Mouse (Mus musculus): ENCODE measurements at regions not wholly inside any gene's neighbourhood (a gene's known extent, or its start where the extent isn't known, plus 50 kb on each side); places are given as distances from the start of the nearest gene placed in this dataset.
A peak's percentile ranks its signal among the peaks of the same experiment; 100 is the strongest.

DNA sequence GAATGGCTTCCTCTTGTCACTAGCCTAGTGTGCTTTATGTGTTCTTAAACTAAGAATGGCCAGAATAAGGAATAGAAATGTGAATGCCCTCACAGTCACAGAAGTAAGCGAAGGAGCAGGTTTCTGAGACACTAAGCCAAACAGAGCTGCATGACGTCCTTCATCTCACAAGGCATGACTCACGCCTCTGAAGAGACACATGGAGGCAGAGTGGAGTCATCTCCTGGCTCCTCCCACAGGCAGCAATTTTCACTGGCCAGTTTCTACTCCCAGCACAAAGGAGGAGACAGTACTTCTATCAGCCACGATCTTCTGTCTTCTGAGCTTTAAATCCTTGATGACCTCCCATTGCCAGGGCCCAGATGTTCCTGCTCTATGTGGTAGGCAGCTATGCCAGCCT, 291.3 kb upstream of the Rnf32 start:
- no peak for DNase-seq

DNA sequence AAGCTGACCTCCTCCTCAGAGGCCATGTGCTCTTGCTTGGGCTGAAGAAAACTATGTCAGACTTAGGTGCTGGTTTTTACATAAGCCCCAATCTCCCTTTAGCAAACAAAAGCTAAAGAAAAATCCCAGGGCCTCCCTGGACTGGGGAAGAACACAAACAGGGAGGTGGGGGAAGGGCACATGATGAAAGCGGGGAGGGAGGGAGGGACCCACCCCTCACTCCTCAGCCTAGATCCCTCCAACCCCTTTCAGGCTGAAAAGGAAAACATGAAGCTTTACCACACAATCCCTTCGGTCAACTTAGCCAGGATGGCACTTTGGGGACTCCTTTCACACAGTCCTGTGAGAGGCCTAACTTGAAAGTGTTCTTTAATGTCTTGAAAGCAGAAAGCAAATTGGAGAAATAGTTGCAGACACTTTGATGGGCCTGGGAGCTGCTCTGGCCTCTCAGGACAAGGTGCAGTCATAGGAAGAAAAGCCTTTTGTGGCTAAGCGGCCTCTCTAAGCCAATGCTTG, 291.9 kb upstream of the Rnf32 start:
- no peak for DNase-seq

DNA sequence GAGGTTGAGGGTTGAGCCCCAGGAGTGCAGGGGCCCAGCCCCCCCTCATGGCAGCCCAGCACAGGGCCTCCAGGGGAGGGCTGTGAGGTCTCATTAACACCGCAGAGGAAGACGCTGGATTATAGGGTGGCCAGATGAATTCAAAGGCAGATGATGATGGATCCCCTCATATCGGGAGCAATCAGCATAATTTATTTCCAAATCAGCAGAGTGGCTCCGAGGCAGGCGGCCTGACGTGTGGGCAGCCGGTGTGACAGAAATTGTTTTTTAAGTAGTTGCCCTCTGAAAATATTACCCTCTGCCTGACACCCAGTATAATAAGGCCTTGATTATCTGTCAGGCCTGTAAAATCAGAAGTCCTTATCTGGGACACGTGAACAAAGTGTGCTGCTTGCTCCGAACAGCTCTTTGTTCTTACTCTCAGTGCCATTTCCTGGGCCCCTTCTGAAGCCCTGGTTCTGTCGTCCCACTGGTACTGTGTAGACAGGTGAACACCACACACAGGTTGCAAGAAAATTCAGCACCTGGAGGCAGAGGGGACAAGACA, 303.0 kb upstream of the Rnf32 start:
- DNase-seq, result no peak

GRCm38 (mm10) chr5:28891988-28892387, 303.8 kb upstream of the Rnf32 start:
- DNase-seq, result no peak

DNA sequence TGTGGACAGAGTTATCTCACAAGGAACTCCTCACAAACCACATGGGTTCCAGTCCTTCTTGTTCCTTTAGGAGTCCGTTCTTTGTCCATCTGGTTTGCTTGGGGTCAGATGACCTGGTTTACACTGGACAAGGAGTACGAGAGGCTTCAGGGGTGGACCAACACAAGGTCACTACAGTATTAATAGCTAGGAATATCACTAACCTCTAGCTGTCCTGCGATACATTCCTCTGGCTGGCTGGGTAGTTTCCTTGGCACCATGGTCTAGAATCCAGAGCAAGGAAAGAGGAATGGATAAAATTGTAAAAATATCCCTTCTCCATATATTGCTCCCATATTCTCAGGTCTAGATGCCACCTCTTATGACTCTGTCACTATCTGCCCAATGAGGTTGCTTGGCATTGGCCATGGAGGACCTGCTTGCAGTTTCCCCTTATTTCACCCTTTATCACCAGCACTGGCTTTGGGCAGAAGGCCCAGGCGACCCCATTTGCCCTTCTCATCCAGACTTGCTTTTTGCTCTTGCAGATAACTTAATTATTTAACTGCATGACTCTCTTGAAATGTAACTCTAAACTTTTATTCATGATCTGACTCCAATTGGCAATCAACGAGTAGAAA, 310.9 kb upstream of the Rnf32 start:
- no peak for DNase-seq

DNA sequence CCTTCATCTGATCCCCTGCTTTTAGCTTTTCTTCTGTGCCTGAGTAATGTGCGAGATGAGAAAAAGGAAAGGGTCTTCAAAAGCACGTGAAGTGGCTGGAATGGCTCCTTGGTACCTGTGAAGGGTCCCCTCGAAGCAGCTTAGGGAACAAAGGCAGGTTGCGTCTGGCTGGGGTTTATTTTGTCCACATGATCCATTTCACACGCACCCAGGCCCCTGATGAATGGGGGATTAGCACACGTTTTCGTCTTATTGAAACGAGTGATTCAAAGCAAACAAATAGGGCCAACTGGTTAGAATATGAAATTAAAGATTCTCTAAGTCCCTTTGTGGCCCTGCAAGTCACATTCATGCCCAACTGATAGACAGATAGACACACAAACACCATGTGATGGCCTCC, 319.6 kb upstream of the Rnf32 start:
- DNase-seq, result no peak

GRCm38 (mm10) chr5:28873600-28874265, 322.1 kb upstream of the Rnf32 start:
- no peak for DNase-seq

- DNase-seq, result no peak
These were observed 336.0 kb upstream of the Rnf32 start for GRCm38 (mm10) chr5:28859604-28860371.

DNA sequence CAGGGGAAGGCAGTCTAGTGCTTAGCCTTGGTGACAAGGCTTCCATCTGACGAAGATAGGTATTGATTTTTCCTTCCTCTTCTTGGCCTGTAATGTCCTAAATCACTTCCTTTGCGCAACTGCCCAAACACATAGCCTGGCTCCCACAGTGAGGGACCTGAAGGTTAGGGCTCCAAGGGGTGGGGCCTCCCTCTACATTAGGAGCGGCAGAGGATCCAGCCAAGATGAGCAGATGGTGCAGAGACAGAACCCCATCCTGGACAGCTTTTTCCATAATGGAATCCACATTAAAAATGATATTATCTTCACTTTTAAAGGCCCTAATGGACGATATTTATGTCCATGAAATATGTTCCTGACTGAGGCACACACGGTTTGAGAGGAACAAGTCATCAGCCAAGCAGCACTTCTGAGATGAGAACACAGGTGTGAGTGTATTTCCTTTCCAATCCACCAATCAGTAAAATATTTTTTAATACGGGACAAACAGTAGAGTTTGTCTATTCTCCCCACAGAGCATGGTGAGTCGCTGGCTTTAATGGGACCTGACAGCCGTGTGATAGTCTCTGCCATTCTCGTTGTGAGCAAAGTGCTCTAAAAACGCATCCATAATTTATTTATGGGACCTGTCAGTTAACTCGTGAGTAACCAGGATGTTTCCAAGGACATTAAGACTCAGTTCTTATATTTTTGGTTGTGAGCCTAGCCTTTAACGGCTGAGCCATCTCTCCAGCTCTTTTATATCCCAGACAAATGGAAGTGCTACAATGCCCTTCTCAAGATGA, 357.5 kb upstream of the Rnf32 start:
- DNase-seq, result peak; percentile 13 to 20

GRCm38 (mm10) chr5:28819091-28819490, 352.0 kb upstream of the Shh start:
- no peak for DNase-seq

- DNase-seq, result no peak
These were observed 340.9 kb upstream of the Shh start for GRCm38 (mm10) chr5:28807950-28808349.

DNA sequence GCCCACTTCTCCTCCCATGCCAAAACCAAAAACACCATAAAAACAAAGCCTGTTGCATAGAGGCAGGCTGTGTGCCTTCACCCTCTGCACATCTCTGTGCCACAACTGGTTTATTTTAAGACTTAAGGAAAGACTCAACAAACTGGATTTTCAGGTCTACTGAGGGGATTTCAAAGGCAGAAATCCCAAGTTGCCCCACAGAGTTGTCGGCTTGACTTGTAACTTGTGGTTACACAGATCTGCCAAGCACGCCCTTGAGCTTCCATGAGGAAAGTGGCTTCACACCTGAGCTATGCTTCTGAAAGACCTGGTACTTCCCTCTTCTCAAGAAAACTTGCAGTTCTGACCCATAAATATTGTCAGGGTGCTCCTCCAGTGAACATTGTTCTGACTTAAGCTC, 332.4 kb upstream of the Shh start:
- DNase-seq, result no peak

GRCm38 (mm10) chr5:28798361-28798760, 331.3 kb upstream of the Shh start:
- no peak for DNase-seq

GRCm38 (mm10) chr5:28795130-28795758, 328.2 kb upstream of the Shh start:
- no peak for DNase-seq

DNA sequence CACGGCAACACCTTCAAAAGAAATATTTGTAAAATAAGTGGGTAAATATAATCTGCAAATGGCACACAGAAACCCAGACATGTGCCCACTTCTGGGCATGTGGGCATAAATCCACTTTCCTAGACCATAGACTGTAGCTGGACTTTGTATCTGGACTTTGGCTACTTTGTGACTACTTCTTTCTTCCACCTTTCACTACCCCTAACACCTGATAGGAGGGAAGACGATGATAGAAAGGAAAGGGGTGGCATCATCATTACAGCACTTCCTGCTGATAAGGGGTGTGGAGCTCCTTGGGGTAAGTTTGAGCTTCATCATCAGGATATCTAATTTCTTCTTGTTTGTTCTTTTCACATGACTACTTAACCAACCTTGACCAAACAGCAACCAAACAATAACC, 326.7 kb upstream of the Shh start:
- DNase-seq, result no peak

GRCm38 (mm10) chr5:28785347-28786060, 318.4 kb upstream of the Shh start:
- DNase-seq, result no peak

DNA sequence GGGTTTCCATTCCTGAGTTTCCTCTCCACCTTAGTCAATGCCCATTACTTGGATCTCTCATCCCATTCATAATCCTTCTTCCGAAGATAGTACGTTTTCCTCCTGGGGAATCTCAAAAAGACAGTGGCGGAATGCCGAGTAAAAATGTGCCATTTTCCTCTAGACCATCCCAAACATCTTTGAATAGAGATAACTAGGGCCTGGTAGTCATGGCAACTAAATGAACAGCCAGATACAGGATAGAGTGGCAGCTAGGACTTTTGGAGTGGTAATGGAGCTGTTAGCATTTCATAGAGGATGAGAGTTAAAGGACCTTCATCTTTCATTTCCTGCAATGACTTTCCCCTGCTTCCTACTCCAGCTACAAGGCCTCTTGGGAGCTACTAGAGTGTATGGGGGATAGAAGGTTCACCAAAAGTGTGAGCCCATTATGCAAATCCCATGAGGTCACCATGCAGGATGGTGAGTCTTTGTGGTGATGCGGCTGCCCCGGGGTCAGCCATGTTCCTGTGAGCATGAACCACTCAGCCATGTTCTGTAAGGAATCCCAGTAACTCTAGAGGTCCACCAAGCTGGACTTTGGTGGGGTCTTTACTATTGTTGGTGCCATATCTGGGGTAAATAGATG, 317.4 kb upstream of the Shh start:
- DNase-seq, result no peak

GRCm38 (mm10) chr5:28775648-28776359, 308.7 kb upstream of the Shh start:
- no peak for DNase-seq

DNA sequence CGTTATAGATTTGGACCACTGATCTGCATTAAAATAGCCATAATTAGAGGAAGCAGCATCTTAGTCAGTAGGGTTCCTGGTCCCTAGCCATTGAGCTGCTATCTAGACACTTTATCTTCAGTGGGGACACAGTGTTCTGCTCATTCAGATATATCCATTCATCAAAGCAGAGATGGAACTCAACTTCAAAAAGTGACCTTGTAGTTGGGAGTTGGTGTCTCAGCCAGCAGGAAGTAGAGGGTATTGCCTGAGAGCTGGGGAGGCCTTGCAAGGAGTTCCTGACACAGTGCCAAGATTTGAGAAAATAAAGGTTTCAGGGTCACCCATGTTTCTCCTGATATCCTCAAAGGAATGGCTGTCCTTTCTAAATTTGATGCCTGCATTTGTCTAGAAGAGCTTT, 304.7 kb upstream of the Shh start:
- no peak for DNase-seq

GRCm38 (mm10) chr5:28756171-28756948, 289.3 kb upstream of the Shh start:
- DNase-seq, result no peak
